Mouse (Mus musculus): ENCODE data around the gene Rwdd1. TPM values are rescaled to one million over a fixed set of nuclear protein-coding genes. Genes with fewer than 3 reads are reported as not detected.
A peak's percentile ranks its signal among the peaks of the same experiment; 100 is the strongest.
"Not testable (repeated sequence)": the region's sequence is repeated elsewhere in the genome, so short reads cannot be mapped to it uniquely, and the experiment has no call there.

The Rwdd1 gene
- polyA plus RNA-seq, 1 experiment from 2014 or later, result 118 TPM

DNA sequence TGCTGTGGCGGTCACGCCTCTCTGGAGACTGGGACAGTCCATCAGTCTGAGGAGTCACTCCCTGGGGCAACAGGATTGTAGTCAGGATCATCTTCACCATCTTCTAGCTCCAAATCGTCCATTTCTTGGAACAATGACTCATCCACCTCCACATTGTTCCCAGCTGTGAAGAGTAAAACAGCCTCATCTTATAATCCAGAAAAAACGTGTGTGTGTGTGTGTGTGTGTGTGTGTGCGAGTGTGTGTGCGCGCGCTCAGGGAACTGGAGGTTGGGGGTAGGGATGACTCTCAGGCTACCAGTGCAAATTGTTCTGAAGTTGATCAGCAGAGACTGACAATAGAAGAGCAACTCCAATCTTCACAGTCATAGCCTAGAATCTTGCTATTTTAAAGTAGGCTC lies 22.7 kb downstream of the Rwdd1 start:
- WGBS, result 95% methylated on average over 6 of the region's 8 CpGs
- not testable (repeated sequence) for H3K27ac ChIP-seq (replicated peaks); H3K4me1 ChIP-seq (replicated peaks); H3K4me2 ChIP-seq; H3K27me3 ChIP-seq; ATAC-seq (ENCODE audit: low FRiP score, low read depth); H3K4me3 ChIP-seq; H3K9me3 ChIP-seq; H3K9ac ChIP-seq
- H3K36me3 ChIP-seq, result peaks cover 77% of the 10 kb centered on the region

DNA sequence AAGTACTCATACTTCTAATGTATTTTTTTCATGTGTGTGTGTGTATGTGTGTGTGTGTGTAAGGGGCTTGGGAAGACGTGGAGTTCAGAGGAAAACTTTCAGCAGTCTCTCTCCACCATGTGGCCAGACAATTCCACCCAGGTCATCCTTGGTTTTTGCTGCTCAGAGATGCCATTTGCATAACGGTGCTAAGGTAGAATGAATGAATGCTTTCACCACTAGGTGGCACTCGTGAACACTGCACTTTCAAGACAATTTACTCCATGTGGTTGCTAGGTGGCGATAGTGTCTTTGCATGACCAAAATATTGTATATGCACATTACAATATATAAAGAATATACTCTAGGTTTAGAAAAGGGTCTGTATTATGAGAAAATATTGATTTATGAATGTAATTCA lies 32.7 kb downstream of the Rwdd1 start:
- no peak overlapping the region for H3K9ac ChIP-seq
- no peak overlapping the region for H3K27ac ChIP-seq (replicated peaks)
- H3K9me3 ChIP-seq, result no peaks in the 10 kb centered on the region
- H3K27me3 ChIP-seq, result no peaks in the 10 kb centered on the region
- H3K4me3 ChIP-seq, result no peak overlapping the region
- no peak overlapping the region for H3K4me2 ChIP-seq
- no peaks in the 10 kb centered on the region for H3K4me1 ChIP-seq (replicated peaks)
- H3K36me3 ChIP-seq, result peaks cover 12% of the 10 kb centered on the region; the same call in 1 of the 2 replicates
- 22% methylated on average over 4 of the region's 4 CpGs for WGBS
- no peak; the same call in 1 of the 2 replicates for ATAC-seq (ENCODE audit: low FRiP score, low read depth)

DNA sequence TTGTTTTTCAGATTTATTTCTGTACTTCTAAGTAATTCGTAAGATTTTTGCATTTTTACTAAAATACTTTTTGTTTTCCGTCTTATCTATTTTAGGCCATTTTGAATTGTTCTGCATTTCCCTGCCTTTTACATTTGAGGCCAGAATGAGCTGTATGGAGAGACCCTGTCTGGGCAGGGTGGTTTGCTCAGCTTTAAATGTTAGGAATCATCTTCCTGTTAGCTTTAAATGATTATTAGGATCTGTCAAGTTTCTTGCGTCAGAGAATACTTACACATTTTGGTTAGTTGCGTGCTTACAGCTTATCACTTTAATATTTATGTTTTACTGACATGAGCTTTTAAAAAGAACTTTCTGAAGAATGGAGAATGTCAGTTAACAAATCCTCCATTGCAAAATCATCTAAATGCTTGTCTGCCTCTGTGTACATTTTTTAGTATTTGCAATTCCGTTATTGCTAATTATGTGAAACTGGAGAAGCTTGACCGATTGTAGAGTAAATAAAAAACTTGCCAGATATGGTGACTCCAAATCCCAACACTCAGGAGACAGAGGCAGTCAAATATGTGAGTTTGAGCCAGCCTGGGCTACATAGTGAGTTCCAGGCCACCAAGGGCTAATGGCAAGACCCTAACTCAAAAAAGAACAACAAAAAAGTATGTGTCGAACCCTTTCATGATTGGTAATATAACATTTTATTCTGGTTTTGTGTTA lies 44.5 kb downstream of the Rwdd1 start:
- H3K9me3 ChIP-seq, result no peaks in the 10 kb centered on the region
- no peaks in the 10 kb centered on the region for H3K27me3 ChIP-seq
- no peak overlapping the region for H3K9ac ChIP-seq
- H3K36me3 ChIP-seq, result no peaks in the 10 kb centered on the region
- 94% methylated on average over 7 of the region's 7 CpGs for WGBS
- no peak overlapping the region for H3K4me2 ChIP-seq
- no peak overlapping the region for H3K27ac ChIP-seq (replicated peaks)
- no peak for ATAC-seq (ENCODE audit: low FRiP score, low read depth)
- H3K4me3 ChIP-seq, result no peak overlapping the region
- H3K4me1 ChIP-seq (replicated peaks), result no peaks in the 10 kb centered on the region

DNA sequence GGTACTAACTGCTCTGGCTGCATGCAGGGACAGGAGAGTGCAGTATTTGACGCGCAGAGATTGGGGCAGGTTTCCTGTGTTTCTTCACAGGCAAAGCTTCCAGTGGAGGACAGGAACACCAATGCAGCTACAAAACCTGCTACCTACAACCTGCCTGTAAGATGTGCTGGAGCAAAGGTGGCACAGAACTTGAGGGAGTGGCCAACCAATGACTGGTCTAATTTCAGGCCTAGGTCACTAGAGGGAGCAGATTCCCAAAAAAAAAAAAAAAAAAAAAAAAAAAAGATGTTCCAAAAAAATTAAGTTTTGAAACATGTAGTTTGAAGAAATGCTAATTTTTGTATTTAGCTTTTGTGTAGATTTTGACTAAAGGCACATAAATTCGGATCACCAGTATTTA lies 66.9 kb downstream of the Rwdd1 start:
- WGBS, result 76% methylated on average over 3 of the region's 3 CpGs
- H3K27ac ChIP-seq (replicated peaks), result no peak overlapping the region
- H3K36me3 ChIP-seq, result peaks cover 10% of the 10 kb centered on the region
- H3K27me3 ChIP-seq, result no peaks in the 10 kb centered on the region
- H3K4me2 ChIP-seq, result no peak overlapping the region
- no peak overlapping the region for H3K9ac ChIP-seq
- H3K9me3 ChIP-seq, result no peaks in the 10 kb centered on the region
- H3K4me3 ChIP-seq, result no peak overlapping the region
- ATAC-seq (ENCODE audit: low FRiP score, low read depth), result no peak
- peaks cover 24% of the 10 kb centered on the region for H3K4me1 ChIP-seq (replicated peaks)

DNA sequence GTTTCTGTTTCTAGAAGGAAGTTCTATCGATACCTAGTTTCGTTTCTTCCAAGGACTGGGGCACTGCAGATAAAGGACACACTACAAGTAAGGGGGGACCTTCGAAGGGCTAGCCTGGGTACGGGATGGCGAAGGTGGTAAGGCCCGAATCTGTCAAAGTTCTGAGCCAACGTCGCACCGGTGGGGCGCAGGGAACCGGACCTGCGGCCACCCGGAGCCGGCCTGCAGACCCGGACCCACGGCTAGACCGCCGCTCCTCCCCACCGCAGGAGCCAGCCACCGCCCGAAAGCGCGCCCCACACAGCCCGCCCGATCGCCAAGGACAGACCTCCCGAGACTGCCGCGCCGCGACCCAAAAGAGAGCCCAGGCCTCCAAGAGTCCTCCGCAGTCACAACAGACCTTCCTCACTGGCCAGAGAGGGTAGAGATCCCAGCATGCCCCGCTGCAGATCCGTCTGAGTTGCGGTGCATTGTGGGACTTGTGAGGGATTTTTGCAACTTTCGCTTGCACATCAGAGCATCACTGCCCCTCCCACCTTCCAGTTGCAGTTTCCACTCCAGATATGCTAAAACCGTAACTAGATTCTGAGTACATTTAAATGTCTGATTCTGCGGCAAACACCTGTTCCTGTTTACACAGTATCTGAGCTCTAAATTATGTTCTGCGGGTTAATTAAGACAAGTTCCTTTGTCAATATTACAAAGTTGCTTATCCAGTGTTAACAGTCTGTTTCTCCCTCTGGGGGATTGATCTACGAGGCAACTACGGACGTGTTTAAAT lies 68.4 kb downstream of the Rwdd1 start, which contains the start of gene Zup1:
Zup1 (minus strand) TSS at position 467 of the 781 bp plus-strand sequence.
- H3K27me3 ChIP-seq, result no peaks in the 10 kb centered on the region
- H3K36me3 ChIP-seq, result peaks cover 10% of the 10 kb centered on the region
- peak within 1 kb of the TSS; percentile 78 for H3K4me2 ChIP-seq
- peak within 1 kb of the TSS; percentile 72 for H3K27ac ChIP-seq (replicated peaks)
- H3K4me1 ChIP-seq (replicated peaks), result peaks cover 28% of the 10 kb centered on the region
- H3K4me3 ChIP-seq, result peak within 1 kb of the TSS; percentile 84
- WGBS, result 4% methylated on average over 42 of the region's 42 CpGs
- H3K9ac ChIP-seq, result peak within 1 kb of the TSS; percentile 85
- ATAC-seq (ENCODE audit: low FRiP score, low read depth), result peak; percentile 98
- no peaks in the 10 kb centered on the region for H3K9me3 ChIP-seq

Other genes starting within 250 kb of the Rwdd1 start
- gene Sult3a2, start 232.9 kb downstream of the Rwdd1 start, polyA plus RNA-seq (2015; fragmentation: Nextera tagmentation; extraction: Ambion mirVana), result not detected in 2 replicates
- gene Sult3a1, start 161.9 kb downstream of the Rwdd1 start, polyA plus RNA-seq (2015; fragmentation: Nextera tagmentation; extraction: Ambion mirVana), result not detected in 2 replicates
- 0.79 and 1.9 TPM in 2 replicates for gene Rsph4a, start 114.5 kb downstream of the Rwdd1 start, polyA plus RNA-seq (2015; fragmentation: Nextera tagmentation; extraction: Ambion mirVana)
- 19.7 and 19.9 TPM in 2 replicates for gene Zup1, start 68.4 kb downstream of the Rwdd1 start, polyA plus RNA-seq (2015; fragmentation: Nextera tagmentation; extraction: Ambion mirVana)
- gene Trappc3l, start 18.0 kb upstream of the Rwdd1 start, polyA plus RNA-seq (2015; fragmentation: Nextera tagmentation; extraction: Ambion mirVana), result 0.25 TPM in 1 of 2 replicates, not detected in the other
- not detected in 2 replicates for gene Calhm4, start 24.7 kb upstream of the Rwdd1 start, polyA plus RNA-seq (2015; fragmentation: Nextera tagmentation; extraction: Ambion mirVana)
- 0.71 and 0.83 TPM in 2 replicates for gene Calhm5, start 76.9 kb upstream of the Rwdd1 start, polyA plus RNA-seq (2015; fragmentation: Nextera tagmentation; extraction: Ambion mirVana)
- 0.91 and 1.0 TPM in 2 replicates for gene Calhm6, start 108.4 kb upstream of the Rwdd1 start, polyA plus RNA-seq (2015; fragmentation: Nextera tagmentation; extraction: Ambion mirVana)
- gene Dse, start 188.1 kb upstream of the Rwdd1 start, polyA plus RNA-seq (2015; fragmentation: Nextera tagmentation; extraction: Ambion mirVana), result 6.5 and 7.6 TPM in 2 replicates

Measured in hindbrain, embryonic 15.5 days (tissue).